Mouse (Mus musculus) intestine, postnatal 0 days (tissue): ENCODE measurements around the gene Pnpla3. TPM values are rescaled to one million over a fixed set of nuclear protein-coding genes. Genes with fewer than 3 reads are reported as not detected.

Source experiments
- ATAC-seq: fragments of 200-750 bp; cut with Nextera tagmentation; 2 replicates; pipeline ENCODE4 v1.8.0; 2017; ENCODE audit warnings: mild to moderate bottlenecking, moderate TSS enrichment, moderate library complexity
- H3K27ac ChIP-seq: fragments of 300-500 bp; sonication (generic); 2 replicates; pipeline ENCODE4 v1.5.1; 2014; ENCODE audit warnings: mild to moderate bottlenecking, low read depth, low read length, moderate library complexity
- H3K27me3 ChIP-seq: fragments of 300-500 bp; sonication (generic); replicated peaks from 2 replicates; pipeline ENCODE4 v1.6.1; 2014; ENCODE audit warnings: low read length, mixed read lengths; ENCODE audit not compliant: control insufficient read depth, insufficient read depth
- H3K36me3 ChIP-seq: fragments of 300-500 bp; sonication (generic); 2 replicates; pipeline ENCODE4 v1.6.1; 2014; ENCODE audit warnings: mild to moderate bottlenecking, moderate library complexity; ENCODE audit not compliant: control insufficient read depth, insufficient read depth
- H3K4me1 ChIP-seq: fragments of 300-500 bp; sonication (generic); replicated peaks from 2 replicates; pipeline ENCODE4 v1.6.1; 2014; ENCODE audit warnings: antibody characterized with exemption, low read length, mixed read lengths; ENCODE audit not compliant: control insufficient read depth, insufficient read depth
- H3K4me2 ChIP-seq: fragments of 300-500 bp; sonication (generic); replicated peaks from 2 replicates; pipeline ENCODE4 v1.6.1; 2014; ENCODE audit warnings: low read depth, mild to moderate bottlenecking, moderate library complexity
- H3K4me3 ChIP-seq: fragments of 300-500 bp; sonication (generic); 2 replicates; pipeline ENCODE4 v1.5.1; 2014; ENCODE audit warnings: low read depth, low read length
- H3K9ac ChIP-seq: fragments of 300-500 bp; sonication (generic); 2 replicates; pipeline ENCODE4 v1.6.1; 2014; ENCODE audit warnings: mild to moderate bottlenecking, low read depth, low read length
- H3K9me3 ChIP-seq: fragments of 300-500 bp; sonication (generic); 2 replicates; pipeline ENCODE4 v1.6.1; 2016; ENCODE audit warnings: mixed run types; ENCODE audit not compliant: control insufficient read depth
- CTCF ChIP-seq: sonication (generic); IDR thresholded peaks from 2 replicates; pipeline ENCODE4 v1.5.1; 2016; ENCODE audit warnings: low read depth, mild to moderate bottlenecking, control low read depth, antibody characterized with exemption, moderate library complexity
- WGBS: fragments of 180-500 bp; shearing (Covaris S2); extraction: QIAGEN DNeasy Blood & Tissue Kit; methylation state at CpG from one replicate; pipeline ENCODE4 v1.1.7; 2014; 5-methylcytosine and 5-hydroxymethylcytosine counted together
- polyA plus RNA-seq: library from polyadenylated mRNA; unstranded; fragments of >200 nt; fragmentation: Nextera tagmentation; extraction: Ambion mirVana; gene quantifications from 2 replicates; pipeline ENCODE4 v1.2.1, GENCODE M21; 2015

The Pnpla3 gene
- polyA plus RNA-seq, 1 experiment from 2014 or later: 0.65 TPM

- Histone ChIP-seq H3K9ac (no peak overlapping the region), H3K4me2 (peak overlapping the region; percentile 21; the same call in 1 of the 2 replicates), H3K27ac (no peak overlapping the region), H3K4me1 (no peaks in the 10 kb centered on the region), H3K36me3 (peaks cover 8% of the 10 kb centered on the region; the same call in 1 of the 2 replicates), H3K4me3 (no peak overlapping the region), H3K27me3 (no peaks in the 10 kb centered on the region), H3K9me3 (no peaks in the 10 kb centered on the region)
- TF ChIP-seq CTCF: no peak
- whole genome bisulfite sequencing: 20% methylated on average over 23 of the region's 23 CpGs
- no peak for ATAC-seq
Observed at GRCm38 (mm10) chr15:84217969-84218782, 50.5 kb downstream of the Pnpla3 start.

GRCm38 (mm10) chr15:84218783-84219271 lies 51.2 kb downstream of the Pnpla3 start:
- 19% methylated on average over 9 of the region's 9 CpGs for WGBS
- Histone ChIP-seq H3K36me3 (peaks cover 8% of the 10 kb centered on the region; the same call in 1 of the 2 replicates), H3K4me3 (no peak overlapping the region), H3K27ac (no peak overlapping the region; the same call in 1 of the 2 replicates), H3K9ac (no peak overlapping the region), H3K4me1 (no peaks in the 10 kb centered on the region), H3K9me3 (no peaks in the 10 kb centered on the region), H3K27me3 (no peaks in the 10 kb centered on the region), H3K4me2 (peak overlapping the region; percentile 21; the same call in 1 of the 2 replicates)
- no peak for TF ChIP-seq CTCF
- ATAC-seq: no peak

- Histone ChIP-seq H3K36me3 (no peaks in the 10 kb centered on the region), H3K9me3 (no peaks in the 10 kb centered on the region), H3K9ac (no peak overlapping the region), H3K27ac (no peak overlapping the region), H3K4me1 (no peaks in the 10 kb centered on the region), H3K4me3 (no peak overlapping the region), H3K4me2 (no peak overlapping the region), H3K27me3 (no peaks in the 10 kb centered on the region)
- ATAC-seq: no peak
- WGBS: 68% methylated on average over 5 of the region's 5 CpGs
- no peak for TF ChIP-seq CTCF
Observed at GRCm38 (mm10) chr15:84221539-84221938, 53.9 kb downstream of the Pnpla3 start.

- Histone ChIP-seq H3K27me3 (no peaks in the 10 kb centered on the region), H3K27ac (no peak overlapping the region), H3K9me3 (no peaks in the 10 kb centered on the region), H3K9ac (no peak overlapping the region), H3K36me3 (no peaks in the 10 kb centered on the region), H3K4me3 (no peak overlapping the region), H3K4me1 (no peaks in the 10 kb centered on the region), H3K4me2 (no peak overlapping the region)
- peak; percentile 47 for TF ChIP-seq CTCF
- 37% methylated on average over 6 of the region's 6 CpGs for WGBS
- no peak for ATAC-seq
Observed at GRCm38 (mm10) chr15:84223423-84223822, 55.8 kb downstream of the Pnpla3 start.

GRCm38 (mm10) chr15:84224779-84225178 lies 57.1 kb downstream of the Pnpla3 start:
- Histone ChIP-seq H3K4me2 (no peak overlapping the region), H3K4me1 (no peaks in the 10 kb centered on the region), H3K27ac (no peak overlapping the region), H3K9ac (no peak overlapping the region), H3K27me3 (no peaks in the 10 kb centered on the region), H3K36me3 (no peaks in the 10 kb centered on the region), H3K4me3 (no peak overlapping the region), H3K9me3 (no peaks in the 10 kb centered on the region)
- TF ChIP-seq CTCF: no peak
- no peak for ATAC-seq
- 53% methylated on average over 10 of the region's 10 CpGs for WGBS

- ATAC-seq: no peak
- no peak overlapping the region for H3K27ac ChIP-seq
- no peaks in the 10 kb centered on the region for H3K36me3 ChIP-seq
- no peaks in the 10 kb centered on the region for H3K4me1 ChIP-seq
- H3K27me3 ChIP-seq: peaks cover 8% of the 10 kb centered on the region
- H3K9ac ChIP-seq: no peak overlapping the region
- H3K4me3 ChIP-seq: no peak overlapping the region
- TF ChIP-seq CTCF: no peak
- 76% methylated on average over 15 of the region's 15 CpGs for WGBS
- H3K9me3 ChIP-seq: no peaks in the 10 kb centered on the region
- no peak overlapping the region for H3K4me2 ChIP-seq
Observed at GRCm38 (mm10) chr15:84226918-84227317, 59.3 kb downstream of the Pnpla3 start.
